Mouse (Mus musculus) heart, adult 11 months (tissue): ENCODE results near the gene Tmem63b.

ENCODE experiments used
- DNase-seq: peaks from one replicate; pipeline ENCODE4 v3.0.0; 2022

The Tmem63b gene

DNA sequence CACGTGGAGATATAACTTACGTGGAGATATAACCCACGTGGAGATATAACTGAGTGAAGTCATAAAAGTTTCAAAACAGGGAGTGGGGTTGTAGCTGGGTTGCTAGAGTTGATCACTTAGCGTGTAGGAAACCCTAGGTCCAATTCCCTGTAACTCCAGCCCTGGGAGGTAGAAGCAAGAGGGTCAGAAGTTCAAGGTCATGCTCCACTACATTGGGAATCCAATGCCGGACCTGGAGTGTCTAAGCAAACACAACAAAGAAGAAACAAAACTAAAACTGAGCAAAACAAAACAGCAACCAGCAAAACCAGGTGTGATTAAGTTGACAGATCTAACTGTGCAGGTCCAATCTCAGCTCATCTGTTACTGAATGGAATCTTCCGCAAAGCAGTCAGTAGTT is 69.0 kb downstream of the Tmem63b start:
- no peak for DNase-seq

DNA sequence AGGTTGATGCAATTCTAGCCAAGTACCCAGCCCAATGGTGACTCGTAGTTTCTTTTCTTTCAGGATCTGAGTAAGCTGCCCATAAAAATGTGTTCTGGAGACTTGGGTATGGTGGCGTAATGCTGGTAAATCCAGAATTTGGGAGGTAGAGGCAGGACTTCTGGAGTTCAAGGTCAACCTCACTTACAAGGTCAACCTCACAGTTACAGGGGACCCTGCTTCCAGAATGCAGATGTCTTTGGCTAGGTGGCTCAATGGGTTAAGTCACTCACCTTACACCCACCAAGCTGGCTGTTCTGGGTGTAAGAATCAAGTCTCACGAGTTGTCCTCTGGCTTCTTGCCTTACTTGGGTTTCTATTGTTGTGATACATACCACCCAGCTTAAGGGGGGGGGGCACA is 70.0 kb downstream of the Tmem63b start:
- no peak for DNase-seq

DNA sequence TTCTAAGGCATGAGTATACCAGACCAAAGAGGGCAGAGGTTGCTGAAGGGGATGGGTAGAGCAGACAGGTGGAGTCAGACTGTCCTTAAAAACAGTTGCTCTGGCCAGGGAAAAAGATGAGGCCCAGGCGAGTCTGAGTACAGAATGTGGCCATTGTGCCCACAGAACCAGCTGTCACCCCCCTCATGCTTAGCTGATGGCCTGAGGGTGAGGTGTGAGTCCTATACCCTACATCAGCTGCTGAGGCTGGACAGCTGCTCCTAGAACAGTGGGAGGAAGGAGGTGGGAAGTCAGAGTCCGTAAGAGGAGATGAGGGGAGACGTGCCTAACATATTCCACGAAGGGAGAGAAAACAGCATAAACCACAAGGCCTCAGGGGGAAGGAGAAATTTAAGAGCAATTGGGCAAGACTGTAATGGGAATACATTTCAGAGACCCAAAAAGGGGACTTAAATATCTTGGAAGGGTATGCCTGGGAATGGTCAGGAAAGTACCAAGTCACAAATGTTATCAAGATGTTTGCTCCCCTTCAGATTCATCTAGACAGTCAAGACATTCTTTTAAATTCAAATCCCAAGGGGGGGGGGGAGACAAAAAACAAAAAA is 70.6 kb downstream of the Tmem63b start:
- DNase-seq, result no peak

DNA sequence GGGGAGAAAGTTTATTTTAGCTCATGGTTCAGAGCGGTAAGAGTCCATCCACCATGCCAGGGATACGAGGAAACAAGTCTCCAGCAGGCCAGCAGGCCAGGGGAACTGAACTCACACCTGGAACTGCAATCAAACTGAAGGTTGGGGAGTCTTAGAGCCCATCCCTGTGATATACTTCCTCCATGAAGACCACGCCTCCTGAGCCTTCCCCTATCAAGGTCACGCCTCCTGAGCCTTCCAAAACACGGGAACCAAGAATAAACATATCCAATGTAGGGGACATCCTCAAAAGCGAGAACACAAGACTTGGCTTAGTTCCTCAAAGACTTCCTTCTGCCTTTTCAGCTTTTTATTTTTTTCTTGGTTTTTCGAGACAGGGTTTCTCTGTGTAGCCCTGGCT is 73.8 kb downstream of the Tmem63b start:
- DNase-seq, result peak; percentile 94

DNA sequence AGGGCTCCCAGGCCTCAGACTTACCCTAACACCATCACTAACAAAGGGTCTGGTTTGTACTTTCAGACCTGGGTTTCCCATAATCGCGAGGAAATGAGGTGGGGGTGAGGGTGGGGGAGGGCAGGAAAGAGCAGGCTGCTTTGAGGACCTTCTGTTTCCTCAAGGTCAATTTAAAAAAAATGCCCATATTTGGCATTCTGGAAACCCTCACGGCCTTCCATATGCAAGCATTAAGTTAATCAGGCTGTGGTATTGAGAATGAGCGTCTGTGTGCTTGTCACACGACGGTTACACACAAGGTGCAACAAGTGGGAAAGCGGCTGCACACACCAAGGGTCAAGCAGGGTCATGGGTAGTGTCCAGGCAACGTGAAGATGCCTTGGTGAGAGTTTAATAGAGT is 74.7 kb downstream of the Tmem63b start:
- DNase-seq, result peak; percentile 72
